In the genomic region with DNA sequence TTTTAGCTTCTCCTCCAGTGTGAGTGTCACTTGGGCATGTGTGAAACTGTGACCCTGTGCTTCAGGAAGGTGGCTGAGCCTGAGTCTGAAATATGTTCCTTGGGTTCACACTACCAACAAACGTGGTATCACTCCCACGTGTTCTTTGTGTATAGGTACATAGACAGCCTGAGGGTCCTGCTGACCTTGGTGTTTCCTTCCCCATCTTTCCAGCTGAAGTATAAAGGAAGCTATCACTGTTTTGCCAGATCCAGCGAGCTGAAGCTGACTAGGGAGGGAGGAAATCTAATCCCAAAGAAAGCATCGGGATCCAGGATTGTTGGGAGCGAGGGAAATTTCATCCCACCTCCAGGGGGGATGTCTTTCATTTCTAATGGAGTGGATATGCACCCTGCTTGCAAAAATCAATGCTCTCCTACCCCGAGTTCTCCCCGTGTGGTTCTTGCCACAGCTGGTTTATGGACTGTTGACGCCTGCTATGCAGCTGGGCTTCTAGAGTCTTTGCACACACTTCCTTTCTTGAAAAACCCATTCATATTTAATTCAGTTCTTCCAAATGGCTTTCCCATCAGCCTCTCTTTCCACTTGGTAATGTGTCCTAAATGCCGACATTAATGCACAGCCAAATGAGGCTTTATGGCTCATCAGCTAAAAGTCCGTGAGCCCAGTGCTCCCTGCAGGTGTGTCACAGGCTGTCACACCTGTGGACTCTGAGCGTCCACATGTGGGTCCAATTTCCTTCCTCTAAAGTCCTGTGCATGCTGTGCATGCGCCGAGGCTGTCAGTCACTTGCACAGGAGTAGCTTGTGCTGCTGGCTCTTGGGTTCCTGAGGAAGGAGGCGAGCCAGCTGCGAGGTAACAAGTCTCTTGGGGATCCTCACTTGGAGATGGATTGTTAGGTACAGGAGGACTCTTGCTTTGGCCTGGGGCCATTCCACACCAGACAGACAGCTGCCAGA, we compare ENCODE assay signal across 16 mouse cellular contexts. TPM values are rescaled to one million over a fixed set of nuclear protein-coding genes. Genes with fewer than 3 reads are reported as not detected.
DNase-seq lines count a peak whose midpoint lies in the region; ATAC-seq and TF ChIP-seq lines count a peak whose summit lies in the region.
"Had no signal": no experiment of that assay in that cellular context is flagged by ENCODE, and none has a peak within 500 bp of the region (broad histone marks: within the 10 kb centered on the region; RNA-seq: fewer than 3 reads in every experiment).

No protein-coding gene starts in this region.

- no peak for ATAC-seq in embryonic facial prominence, embryonic 11.5 days (replicated peaks; ENCODE audit: insufficient number of reproducible peaks, low FRiP score, low TSS enrichment, low read depth)
- peak; percentile 68 for ATAC-seq in kidney, embryonic 16.5 days (ENCODE audit: low FRiP score, low TSS enrichment)
- ATAC-seq in forebrain, postnatal 0 days = peak; percentile 88
- peak; percentile 49; the same call in 1 of the 2 replicates for ATAC-seq in limb, embryonic 15.5 days (ENCODE audit: insufficient number of reproducible peaks, low FRiP score, low TSS enrichment, low read depth)
- ATAC-seq: Patski had no signal

- no peak for TF ChIP-seq CTCF in forebrain, postnatal 0 days (IDR thresholded peaks at IDR 0.05; ENCODE audit: low read depth)

- no peaks in the 10 kb centered on the region for H3K4me1 ChIP-seq in embryonic facial prominence, embryonic 11.5 days (ENCODE audit: control insufficient read depth, insufficient read depth, low read length)
- H3K4me1 ChIP-seq in embryonic facial prominence, embryonic 10.5 days = 0 out of 2 replicates have a peak, but pooled peaks cover 7% of the 10 kb centered on the region
- H3K4me1 ChIP-seq in kidney, embryonic 16.5 days (ENCODE audit: insufficient read depth, low read length) = peaks cover 14% of the 10 kb centered on the region; the same call in 1 of the 2 replicates
- no peaks in the 10 kb centered on the region for H3K4me1 ChIP-seq in forebrain, postnatal 0 days (ENCODE audit: insufficient read depth)
- H3K4me1 ChIP-seq in limb, embryonic 15.5 days = peaks cover 14% of the 10 kb centered on the region
- H3K4me1 ChIP-seq: liver, embryonic 13.5 days; midbrain, embryonic 10.5 days had no signal

- no peak overlapping the region for H3K27ac ChIP-seq in embryonic facial prominence, embryonic 11.5 days (replicated peaks; ENCODE audit: low read depth, low read length)
- no peak overlapping the region for H3K27ac ChIP-seq in embryonic facial prominence, embryonic 10.5 days (replicated peaks)
- peak overlapping the region; percentile 77 for H3K27ac ChIP-seq in kidney, embryonic 16.5 days (ENCODE audit: low read length)
- no peak overlapping the region for H3K27ac ChIP-seq in forebrain, postnatal 0 days (ENCODE audit: low read depth, low read length)
- H3K27ac ChIP-seq in limb, embryonic 15.5 days = peak overlapping the region; percentile 43
- H3K27ac ChIP-seq: left cerebral cortex, adult 2 months; liver, embryonic 13.5 days; midbrain, embryonic 10.5 days had no signal

- no peaks in the 10 kb centered on the region for H3K36me3 ChIP-seq in embryonic facial prominence, embryonic 11.5 days (replicated peaks; ENCODE audit: control insufficient read depth, insufficient read depth, low read depth, low read length)
- H3K36me3 ChIP-seq in embryonic facial prominence, embryonic 10.5 days (replicated peaks) = no peaks in the 10 kb centered on the region; the same call in 1 of the 2 replicates
- no peaks in the 10 kb centered on the region for H3K36me3 ChIP-seq in kidney, embryonic 16.5 days (ENCODE audit: insufficient read depth, low read length)
- no peaks in the 10 kb centered on the region for H3K36me3 ChIP-seq in forebrain, postnatal 0 days (ENCODE audit: insufficient read depth)
- H3K36me3 ChIP-seq in limb, embryonic 15.5 days = no peaks in the 10 kb centered on the region
- H3K36me3 ChIP-seq: liver, embryonic 13.5 days; midbrain, embryonic 10.5 days had no signal

- H3K27me3 ChIP-seq in embryonic facial prominence, embryonic 11.5 days (ENCODE audit: control insufficient read depth, insufficient read depth, low read length) = no peaks in the 10 kb centered on the region; the same call in 1 of the 2 replicates
- no peaks in the 10 kb centered on the region for H3K27me3 ChIP-seq in embryonic facial prominence, embryonic 10.5 days (replicated peaks; ENCODE audit: low read depth, poor library complexity, severe bottlenecking)
- no peaks in the 10 kb centered on the region for H3K27me3 ChIP-seq in kidney, embryonic 16.5 days (ENCODE audit: insufficient read depth, low read length)
- no peaks in the 10 kb centered on the region for H3K27me3 ChIP-seq in forebrain, postnatal 0 days (ENCODE audit: insufficient read depth, low read length)
- H3K27me3 ChIP-seq in limb, embryonic 15.5 days = no peaks in the 10 kb centered on the region
- H3K27me3 ChIP-seq: liver, embryonic 13.5 days had no signal

- DNase-seq in embryonic facial prominence, embryonic 11.5 days (ENCODE audit: low spot score) = peak; percentile 10
- no peak for DNase-seq in embryonic facial prominence, embryonic 10.5 days (ENCODE audit: low spot score)
- no peak for DNase-seq in kidney, adult 11 months
- DNase-seq in forebrain, postnatal 0 days = peak; percentile 41
- no peak for DNase-seq in ovary, postnatal 36 days (ENCODE audit: low spot score)
- DNase-seq in testis, postnatal 10 days (ENCODE audit: low spot score) = no peak
- DNase-seq: cerebellum, adult 9-10 months; heart, adult 18-20 months; heart, postnatal 10 days; liver, embryonic 13.5 days; right cerebral cortex, adult 18-20 months had no signal

- H3K9me3 ChIP-seq in embryonic facial prominence, embryonic 11.5 days (replicated peaks; ENCODE audit: control insufficient read depth, low read length) = no peaks in the 10 kb centered on the region
- H3K9me3 ChIP-seq in embryonic facial prominence, embryonic 10.5 days = peaks cover 6% of the 10 kb centered on the region; the same call in 1 of the 2 replicates
- H3K9me3 ChIP-seq in kidney, embryonic 16.5 days (ENCODE audit: low read length) = no peaks in the 10 kb centered on the region
- H3K9me3 ChIP-seq in forebrain, postnatal 0 days (ENCODE audit: low read length) = no peaks in the 10 kb centered on the region
- H3K9me3 ChIP-seq in limb, embryonic 15.5 days = no peaks in the 10 kb centered on the region

- 58% methylated on average over 15 of the region's 15 CpGs for WGBS in embryonic facial prominence, embryonic 11.5 days
- 68% methylated on average over 15 of the region's 15 CpGs for WGBS in embryonic facial prominence, embryonic 10.5 days
- WGBS in kidney, embryonic 16.5 days = 31% methylated on average over 15 of the region's 15 CpGs
- 70% methylated on average over 15 of the region's 15 CpGs for WGBS in forebrain, postnatal 0 days
- WGBS in limb, embryonic 15.5 days = 25% methylated on average over 15 of the region's 15 CpGs

- no peak overlapping the region for H3K9ac ChIP-seq in embryonic facial prominence, embryonic 11.5 days (replicated peaks; ENCODE audit: low read length)
- no peak overlapping the region for H3K9ac ChIP-seq in kidney, embryonic 16.5 days (replicated peaks; ENCODE audit: low read length)
- no peak overlapping the region for H3K9ac ChIP-seq in forebrain, postnatal 0 days
- H3K9ac ChIP-seq in limb, embryonic 15.5 days = no peak overlapping the region
- H3K9ac ChIP-seq: liver, embryonic 13.5 days had no signal

- H3K4me2 ChIP-seq in embryonic facial prominence, embryonic 11.5 days (ENCODE audit: low read depth, low read length) = no peak overlapping the region
- H3K4me2 ChIP-seq in kidney, embryonic 16.5 days (replicated peaks; ENCODE audit: low read depth, low read length) = 0 out of 2 replicates have a peak overlapping the region, but pooled peaks have one; percentile 8
- no peak overlapping the region for H3K4me2 ChIP-seq in forebrain, postnatal 0 days (ENCODE audit: low read depth)
- no peak overlapping the region for H3K4me2 ChIP-seq in limb, embryonic 15.5 days
- H3K4me2 ChIP-seq: liver, embryonic 13.5 days had no signal

- H3K4me3 ChIP-seq in embryonic facial prominence, embryonic 11.5 days (ENCODE audit: low read depth, low read length) = no peak overlapping the region
- H3K4me3 ChIP-seq in embryonic facial prominence, embryonic 10.5 days = no peak overlapping the region
- no peak overlapping the region for H3K4me3 ChIP-seq in kidney, embryonic 16.5 days (ENCODE audit: low read length)
- no peak overlapping the region for H3K4me3 ChIP-seq in forebrain, postnatal 0 days (ENCODE audit: low read depth, low read length)
- H3K4me3 ChIP-seq in limb, embryonic 15.5 days = no peak overlapping the region
- H3K4me3 ChIP-seq: left cerebral cortex, adult 2 months; liver, embryonic 13.5 days; midbrain, embryonic 10.5 days had no signal

RNA-seq across cellular contexts. Expression of gene Cracr2a, which starts 44.2 kb away (rescaled TPM):
- polyA plus RNA-seq in embryonic facial prominence, embryonic 11.5 days (2014; fragmentation: Nextera tagmentation; extraction: Ambion mirVana) = 0.46 and 0.79 TPM in 2 replicates
- polyA plus RNA-seq in embryonic facial prominence, embryonic 10.5 days (2016; fragmentation: Nextera tagmentation; extraction: Ambion mirVana) = 0.79 and 1.2 TPM in 2 replicates
- polyA plus RNA-seq in kidney, embryonic 16.5 days (2015; fragmentation: Nextera tagmentation; extraction: Ambion mirVana) = 1.8 and 2.0 TPM in 2 replicates
- 0.46 and 0.57 TPM in 2 replicates for total RNA-seq in forebrain, postnatal 0 days (2014; rRNA removed)
- polyA plus RNA-seq in forebrain, postnatal 0 days (2015; fragmentation: Nextera tagmentation; extraction: Ambion mirVana) = 0.28 and 0.30 TPM in 2 replicates
- polyA plus RNA-seq in limb, embryonic 15.5 days (2015; fragmentation: Nextera tagmentation; extraction: Ambion mirVana) = 0.99 and 1.5 TPM in 2 replicates
- polyA plus RNA-seq: Patski had no signal

Comparison
In these comparisons a context has a peak if more than half of its experiments do, and no peak if none do; other contexts are left out.
1. DNase-seq: peak in embryonic facial prominence, embryonic 11.5 days (single experiment) and forebrain, postnatal 0 days (single experiment); none in embryonic facial prominence, embryonic 10.5 days (single experiment), kidney, adult 11 months (single experiment), ovary, postnatal 36 days (single experiment) and testis, postnatal 10 days (single experiment).
2. H3K27ac ChIP-seq: peak in kidney, embryonic 16.5 days (single experiment) and limb, embryonic 15.5 days (single experiment); none in embryonic facial prominence, embryonic 11.5 days (single experiment), embryonic facial prominence, embryonic 10.5 days (single experiment) and forebrain, postnatal 0 days (single experiment).